Mouse (Mus musculus): ENCODE results near the gene Epb41l4b.

- TF ChIP-seq CTCF (IDR thresholded peaks at IDR 0.05; ENCODE audit: low read depth, low read length) (no peak), GATA1 (IDR thresholded peaks at IDR 0.05; ENCODE audit: borderline replicate concordance, low read length) (no peak), TAL1 (conservative IDR thresholded peaks at IDR 0.05; ENCODE audit: low read depth, low read length) (no peak)
Observed at GRCm38 (mm10) chr4:57048566-57048965, 94.7 kb downstream of the Epb41l4b start.

Data from G1E (cell line).